Mouse (Mus musculus): Measurements from ENCODE around the gene AL732309.1. TPM values are rescaled to one million over a fixed set of nuclear protein-coding genes. Genes with fewer than 3 reads are reported as not detected.

AL732309.1 gene
- total and polyA plus RNA-seq, 2 experiments, result 2.2 to 7.3 TPM

GRCm38 (mm10) chr2:25224766-25225752, 21.6 kb downstream of the AL732309.1 start:
- 2% methylated on average over 41 of the region's 41 CpGs for WGBS
- peak overlapping the region; percentile 73 for H3K4me3 ChIP-seq (ENCODE audit: insufficient read depth, low read depth, low read length)
- no peaks in the 10 kb centered on the region; the same call in 1 of the 2 replicates for H3K79me2 ChIP-seq (ENCODE audit: control insufficient read depth, insufficient read depth, low read length)
- TF ChIP-seq POLR2A (IDR thresholded peaks at IDR 0.05; ENCODE audit: extremely low read depth, insufficient read depth, low read length) (peak; percentile 67; the same call in 1 of the 2 replicates), CTCF (IDR thresholded peaks at IDR 0.05; ENCODE audit: low read depth, low read length) (no peak)
- no peaks in the 10 kb centered on the region for H3K27me3 ChIP-seq (ENCODE audit: control insufficient read depth, insufficient read depth, low read length)
- H3K27ac ChIP-seq (replicated peaks; ENCODE audit: insufficient read depth, low read depth, low read length), result peak overlapping the region; percentile 88
- DNase-seq (ENCODE audit: extremely low read depth, low read depth, low spot score), result peak; percentile 98
- peak overlapping the region; percentile 73 for H3K9ac ChIP-seq (ENCODE audit: low read depth, low read length)
- H3K36me3 ChIP-seq (ENCODE audit: control insufficient read depth, insufficient read depth, low read length), result no peaks in the 10 kb centered on the region; the same call in 1 of the 2 replicates
- H3K4me1 ChIP-seq (ENCODE audit: control insufficient read depth, insufficient read depth, low read length), result no peaks in the 10 kb centered on the region

- Histone ChIP-seq H3K4me3 (ENCODE audit: insufficient read depth, low read depth, low read length) (peak within 1 kb of the TSS; percentile 78), H3K27me3 (ENCODE audit: control insufficient read depth, insufficient read depth, low read length) (no peaks in the 10 kb centered on the region), H3K36me3 (ENCODE audit: control insufficient read depth, insufficient read depth, low read length) (no peaks in the 10 kb centered on the region; the same call in 1 of the 2 replicates), H3K4me1 (ENCODE audit: control insufficient read depth, insufficient read depth, low read length) (no peaks in the 10 kb centered on the region), H3K27ac (replicated peaks; ENCODE audit: insufficient read depth, low read depth, low read length) (peak within 1 kb of the TSS; percentile 88), H3K79me2 (ENCODE audit: control insufficient read depth, insufficient read depth, low read length) (no peaks in the 10 kb centered on the region; the same call in 1 of the 2 replicates), H3K9ac (ENCODE audit: low read depth, low read length) (peak within 1 kb of the TSS; percentile 89)
- TF ChIP-seq CTCF (IDR thresholded peaks at IDR 0.05; ENCODE audit: low read depth, low read length) (peak; percentile 34; the same call in 1 of the 2 replicates), POLR2A (IDR thresholded peaks at IDR 0.05; ENCODE audit: extremely low read depth, insufficient read depth, low read length) (peak; percentile 99)
- no peak for DNase-seq (ENCODE audit: extremely low read depth, low read depth, low spot score)
- under 1% methylated on average over 17 of the region's 17 CpGs for WGBS
These were observed 22.2 kb downstream of the AL732309.1 start, which contains the start of gene Tubb4b for GRCm38 (mm10) chr2:25224492-25224765. Gene Tubb4b, minus strand, starts transcription at chr2:25224702.

- peak; percentile 67 for DNase-seq (ENCODE audit: extremely low read depth, low read depth, low spot score)
- Histone ChIP-seq H3K79me2 (ENCODE audit: control insufficient read depth, insufficient read depth, low read length) (no peaks in the 10 kb centered on the region; the same call in 1 of the 2 replicates), H3K4me3 (ENCODE audit: insufficient read depth, low read depth, low read length) (peak overlapping the region; percentile 78), H3K27ac (replicated peaks; ENCODE audit: insufficient read depth, low read depth, low read length) (peak overlapping the region; percentile 83), H3K4me1 (ENCODE audit: control insufficient read depth, insufficient read depth, low read length) (no peaks in the 10 kb centered on the region), H3K9ac (ENCODE audit: low read depth, low read length) (peak overlapping the region; percentile 89), H3K27me3 (ENCODE audit: control insufficient read depth, insufficient read depth, low read length) (no peaks in the 10 kb centered on the region), H3K36me3 (ENCODE audit: control insufficient read depth, insufficient read depth, low read length) (no peaks in the 10 kb centered on the region; the same call in 1 of the 2 replicates)
- no peak for TF ChIP-seq CTCF (IDR thresholded peaks at IDR 0.05; ENCODE audit: low read depth, low read length)
- TF ChIP-seq POLR2A (IDR thresholded peaks at IDR 0.05; ENCODE audit: extremely low read depth, insufficient read depth, low read length), result no peak
- under 1% methylated on average over 51 of the region's 53 CpGs for WGBS
These were observed 22.8 kb downstream of the AL732309.1 start for GRCm38 (mm10) chr2:25223681-25224491.

GRCm38 (mm10) chr2:25221331-25221772, 25.3 kb downstream of the AL732309.1 start:
- H3K4me3 ChIP-seq (ENCODE audit: insufficient read depth, low read depth, low read length), result no peak overlapping the region
- no peaks in the 10 kb centered on the region; the same call in 1 of the 2 replicates for H3K36me3 ChIP-seq (ENCODE audit: control insufficient read depth, insufficient read depth, low read length)
- no peak overlapping the region for H3K27ac ChIP-seq (replicated peaks; ENCODE audit: insufficient read depth, low read depth, low read length)
- H3K4me1 ChIP-seq (ENCODE audit: control insufficient read depth, insufficient read depth, low read length), result no peaks in the 10 kb centered on the region
- no peak overlapping the region for H3K9ac ChIP-seq (ENCODE audit: low read depth, low read length)
- TF ChIP-seq CTCF (IDR thresholded peaks at IDR 0.05; ENCODE audit: low read depth, low read length) (no peak), POLR2A (IDR thresholded peaks at IDR 0.05; ENCODE audit: extremely low read depth, insufficient read depth, low read length) (no peak)
- no peaks in the 10 kb centered on the region for H3K27me3 ChIP-seq (ENCODE audit: control insufficient read depth, insufficient read depth, low read length)
- no peaks in the 10 kb centered on the region; the same call in 1 of the 2 replicates for H3K79me2 ChIP-seq (ENCODE audit: control insufficient read depth, insufficient read depth, low read length)
- WGBS, result 78% methylated on average over 5 of the region's 5 CpGs
- no peak for DNase-seq (ENCODE audit: extremely low read depth, low read depth, low spot score)

GRCm38 (mm10) chr2:25218445-25218844, 28.2 kb downstream of the AL732309.1 start, which contains the start of gene Fam166a:
Gene Fam166a, plus strand, starts transcription at chr2:25218745.
- Histone ChIP-seq H3K79me2 (ENCODE audit: control insufficient read depth, insufficient read depth, low read length) (no peaks in the 10 kb centered on the region), H3K4me3 (ENCODE audit: insufficient read depth, low read depth, low read length) (no peak within 1 kb of the TSS), H3K36me3 (ENCODE audit: control insufficient read depth, insufficient read depth, low read length) (no peaks in the 10 kb centered on the region; the same call in 1 of the 2 replicates), H3K27me3 (ENCODE audit: control insufficient read depth, insufficient read depth, low read length) (no peaks in the 10 kb centered on the region), H3K9ac (ENCODE audit: low read depth, low read length) (no peak within 1 kb of the TSS), H3K27ac (replicated peaks; ENCODE audit: insufficient read depth, low read depth, low read length) (no peak within 1 kb of the TSS), H3K4me1 (ENCODE audit: control insufficient read depth, insufficient read depth, low read length) (no peaks in the 10 kb centered on the region)
- no peak for DNase-seq (ENCODE audit: extremely low read depth, low read depth, low spot score)
- TF ChIP-seq CTCF (IDR thresholded peaks at IDR 0.05; ENCODE audit: low read depth, low read length) (no peak), POLR2A (IDR thresholded peaks at IDR 0.05; ENCODE audit: extremely low read depth, insufficient read depth, low read length) (no peak)
